Mouse (Mus musculus) lung, postnatal 10 days (tissue): ENCODE measurements around the gene Coa7.

Source experiments
- DNase-seq: peaks from one replicate; pipeline ENCODE4 v3.0.0; 2021

Gene Coa7

GRCm38 (mm10) chr4:108327730-108328484 lies at the start of gene Coa7:
Gene Coa7 (plus strand): TSS chr4:108328140.
- DNase-seq, result peak; percentile 97

- no peak for DNase-seq
These were observed 27.7 kb upstream of the Coa7 start for GRCm38 (mm10) chr4:108300266-108300665.

DNA sequence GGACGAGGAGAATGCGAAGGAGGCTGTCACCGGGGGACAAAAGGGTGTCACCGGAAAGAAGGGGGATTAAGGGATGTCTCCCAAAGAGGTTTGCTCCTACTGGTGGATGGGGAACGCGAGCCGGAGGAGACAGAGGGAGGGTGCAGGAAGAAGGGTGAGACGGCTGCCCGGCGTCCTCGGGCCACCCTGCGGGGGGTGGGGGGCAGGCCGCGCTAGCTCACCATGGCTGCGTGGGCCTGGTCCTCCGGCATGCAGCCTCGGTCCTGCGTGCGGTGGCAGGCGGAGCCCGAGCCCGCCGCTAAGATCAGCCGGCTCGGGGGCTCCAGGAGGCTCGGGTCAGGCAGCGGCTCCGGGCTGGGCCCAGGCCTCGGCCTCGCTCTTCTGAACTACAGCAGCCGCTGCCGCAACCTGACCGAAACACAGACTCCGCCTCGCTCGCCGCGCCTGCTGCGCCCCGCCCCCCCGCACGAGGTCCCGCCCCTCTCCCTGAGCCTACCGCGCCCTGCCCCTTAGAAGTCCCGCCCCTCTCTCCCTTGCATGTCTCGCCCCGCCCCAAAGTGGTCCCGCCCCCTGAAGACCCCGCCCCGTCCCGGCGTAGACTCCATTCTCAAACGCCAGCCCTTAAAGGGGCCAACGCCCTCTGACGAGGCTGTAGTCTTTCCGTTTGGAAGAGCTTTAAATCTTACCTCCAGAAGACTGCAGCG lies 27.1 kb upstream of the Coa7 start, which contains the start of gene Zyg11b:
Gene Zyg11b (minus strand): TSS at position 427 of the 704 bp plus-strand sequence.
- peak; percentile 91 for DNase-seq

GRCm38 (mm10) chr4:108302296-108302890 lies 25.5 kb upstream of the Coa7 start:
- no peak for DNase-seq

DNA sequence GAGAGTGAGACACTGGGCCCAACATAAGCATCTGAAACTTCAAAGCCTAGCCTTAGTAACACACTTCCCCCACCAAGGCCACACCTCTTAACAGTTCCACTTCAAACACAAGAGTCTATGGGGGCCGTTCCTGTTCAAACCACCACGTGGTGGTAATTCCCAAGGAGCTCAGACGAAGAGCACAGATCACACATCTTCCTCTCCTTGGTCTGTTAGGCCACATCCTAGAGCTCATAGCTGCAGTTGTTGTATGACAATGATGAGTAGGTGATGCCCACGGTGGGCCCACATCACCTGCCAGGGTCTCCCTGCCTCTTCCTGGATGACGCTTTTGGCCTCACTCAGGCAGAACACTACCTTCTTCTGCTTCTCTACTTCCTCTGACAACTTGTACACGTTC lies 17.2 kb upstream of the Coa7 start:
- DNase-seq, result no peak

GRCm38 (mm10) chr4:108314041-108314440 lies 13.9 kb upstream of the Coa7 start:
- no peak for DNase-seq

DNA sequence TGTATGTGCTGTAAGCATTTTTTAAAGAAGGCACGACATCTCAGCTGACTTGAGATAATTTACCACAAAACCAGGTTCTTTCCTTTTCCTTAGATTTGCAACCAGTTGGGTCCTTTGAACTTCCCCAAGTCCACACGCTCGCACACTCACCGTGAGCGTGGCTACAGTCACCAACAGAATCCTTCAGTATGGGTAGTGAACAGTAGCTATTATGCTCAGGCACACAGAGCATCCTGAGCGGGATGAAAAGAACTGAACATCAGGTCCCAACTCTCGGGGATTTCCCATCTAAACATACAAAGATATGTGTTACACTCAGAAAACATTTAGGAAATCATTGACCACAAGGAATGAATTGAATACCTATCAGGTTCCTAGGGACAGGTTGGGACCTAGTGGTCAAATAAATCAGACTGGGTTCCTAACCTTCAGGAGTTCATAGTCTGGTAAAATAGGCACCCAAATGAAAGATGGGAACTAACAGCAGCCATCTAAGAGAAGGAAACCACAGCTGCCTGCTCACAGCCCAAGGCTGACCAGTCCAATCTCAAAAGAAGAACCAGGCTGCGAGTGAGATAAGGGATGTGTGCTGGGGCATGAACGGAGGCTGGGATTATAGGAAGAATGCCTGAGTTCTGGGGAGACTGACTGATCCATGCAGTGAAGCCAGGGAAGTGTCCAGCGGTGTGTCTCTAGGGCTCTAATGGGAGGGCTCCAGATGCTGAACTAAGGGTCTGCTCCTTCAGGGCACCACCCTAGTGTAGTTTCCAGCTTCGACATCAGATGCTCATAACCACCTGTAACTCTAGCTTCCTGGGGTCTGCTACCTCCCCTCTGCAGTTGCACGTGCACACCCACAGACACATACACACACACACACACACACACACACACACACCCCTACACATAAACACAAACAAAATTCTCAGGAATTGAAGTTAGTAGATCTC lies 10.0 kb upstream of the Coa7 start:
- DNase-seq, result no peak

- peak; percentile 43 for DNase-seq
These were observed 9.0 kb upstream of the Coa7 start for GRCm38 (mm10) chr4:108318649-108319615.

DNA sequence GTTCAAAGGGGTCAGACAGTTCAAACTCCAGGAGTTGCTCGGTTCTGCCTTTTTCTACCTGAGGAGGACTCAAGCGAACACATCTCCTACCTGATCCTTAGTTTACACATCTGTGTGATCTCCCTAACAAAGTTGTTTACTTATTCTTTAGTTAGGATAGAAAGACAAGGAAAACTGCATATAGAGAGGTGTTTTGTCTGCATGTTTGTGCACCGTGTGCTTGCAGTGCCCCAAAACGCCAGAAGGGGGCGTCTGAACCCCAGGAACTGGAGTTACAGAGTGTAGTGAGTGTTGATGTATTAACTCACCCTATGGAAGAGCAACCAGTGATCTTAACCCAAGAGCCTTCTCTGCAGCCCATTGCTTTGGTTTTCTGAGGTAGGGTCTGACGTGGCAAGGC lies 8.2 kb upstream of the Coa7 start:
- DNase-seq, result no peak

GRCm38 (mm10) chr4:108320627-108321380 lies 7.1 kb upstream of the Coa7 start:
- peak; percentile 59 for DNase-seq

DNA sequence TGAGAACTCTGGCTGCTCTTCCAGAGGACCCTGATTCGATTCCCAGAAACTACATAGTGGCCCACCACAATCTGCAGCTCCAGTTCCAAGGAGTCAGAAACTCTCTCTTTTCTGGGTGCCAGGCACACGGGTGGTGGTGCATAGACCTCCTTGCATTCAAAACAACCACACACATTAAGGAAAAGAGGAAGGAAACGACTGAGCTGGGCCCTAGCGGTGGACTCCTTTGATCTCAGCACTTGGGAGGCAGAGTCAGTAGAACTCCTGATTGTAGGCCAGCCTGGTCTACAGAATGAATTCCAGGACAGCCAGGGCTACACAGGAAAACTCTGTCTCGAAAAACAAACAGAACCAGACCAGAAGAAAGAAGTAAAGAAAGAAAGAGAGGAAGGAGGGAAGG lies 4.4 kb upstream of the Coa7 start:
- no peak for DNase-seq

- peak; percentile 41 for DNase-seq
These were observed 815 bp upstream of the Coa7 start for GRCm38 (mm10) chr4:108327071-108327579.

DNA sequence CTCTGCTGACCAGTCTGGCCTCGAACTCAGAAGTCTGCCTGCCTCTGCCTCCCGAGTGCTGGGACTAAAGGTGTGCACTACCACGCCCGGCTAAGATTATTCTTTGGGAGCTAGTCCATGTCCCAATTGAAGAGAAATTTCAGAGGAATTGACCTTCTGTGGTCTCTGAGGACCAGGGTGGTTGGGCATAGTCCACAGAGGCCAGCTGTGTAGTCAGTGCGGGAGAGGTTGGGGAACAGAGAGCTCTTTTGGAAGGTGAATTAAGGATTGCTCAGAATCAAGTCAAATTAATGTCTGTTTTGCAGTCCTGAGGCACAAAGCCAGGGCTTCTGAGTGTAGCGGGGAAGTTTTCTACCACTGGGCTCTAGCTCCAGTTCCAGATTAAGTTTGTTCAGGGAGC lies 1.9 kb downstream of the Coa7 start:
- no peak for DNase-seq

DNA sequence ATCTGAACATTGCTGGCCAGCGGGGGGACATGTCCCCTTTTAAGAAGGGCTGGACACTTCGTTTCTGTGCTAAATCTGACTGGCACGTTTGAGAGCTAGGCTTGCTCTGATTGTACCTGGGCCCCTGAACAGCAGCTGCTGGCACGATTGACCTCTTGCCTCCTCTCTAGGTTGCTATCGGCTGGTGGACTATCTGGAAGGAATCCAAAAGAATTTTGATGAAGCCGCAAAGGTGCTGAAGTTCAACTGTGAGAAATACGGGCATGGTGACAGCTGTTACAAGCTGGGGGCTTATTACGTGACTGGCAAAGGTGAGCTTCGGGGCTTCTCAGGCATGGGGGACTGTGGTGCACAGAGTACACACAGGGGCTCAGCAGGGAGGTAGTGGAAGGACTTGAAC lies 4.1 kb downstream of the Coa7 start:
- DNase-seq, result no peak

- DNase-seq, result peak; percentile 30
These were observed 7.5 kb downstream of the Coa7 start for GRCm38 (mm10) chr4:108335413-108335812.

DNA sequence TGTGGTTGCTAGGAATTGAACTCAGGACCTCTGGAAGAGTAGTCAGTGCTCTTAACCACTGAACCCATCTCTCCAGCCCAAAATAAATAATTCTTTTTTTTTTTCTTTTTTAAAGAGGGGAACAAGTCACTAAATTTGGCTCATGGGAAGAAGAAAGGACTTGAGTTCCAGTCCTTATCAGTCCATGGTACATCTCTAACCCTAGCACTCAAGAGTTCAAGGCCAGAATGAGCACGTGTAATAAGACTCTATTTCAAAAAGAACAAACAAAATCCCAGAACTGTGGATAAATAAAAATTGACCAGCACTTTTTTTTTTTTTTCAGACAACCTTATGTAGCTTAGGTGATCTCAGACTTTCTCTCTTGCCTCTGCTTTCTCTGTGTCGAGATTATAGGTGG lies 8.8 kb downstream of the Coa7 start:
- DNase-seq, result no peak

DNA sequence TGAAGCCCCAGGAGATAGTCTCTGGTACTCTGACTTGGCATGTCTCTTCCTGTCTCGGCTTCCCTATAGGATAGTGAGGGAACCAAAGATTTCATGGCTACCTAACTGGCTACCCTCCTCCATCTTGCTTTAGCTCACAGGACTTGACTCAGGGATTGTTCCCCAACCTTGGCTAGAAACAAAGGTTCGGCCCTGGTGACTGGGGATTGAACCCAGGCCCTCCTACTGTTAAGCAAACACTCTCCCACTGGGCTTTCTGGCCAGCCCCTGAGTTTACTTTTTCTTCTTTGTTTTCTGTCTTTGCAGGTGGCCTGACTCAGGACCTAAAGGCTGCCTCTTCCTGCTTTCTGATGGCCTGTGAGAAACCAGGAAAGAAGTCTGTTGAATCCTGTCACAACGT lies 9.9 kb downstream of the Coa7 start:
- DNase-seq, result no peak

GRCm38 (mm10) chr4:108338321-108338733 lies 10.4 kb downstream of the Coa7 start:
- DNase-seq, result no peak

GRCm38 (mm10) chr4:108338811-108339210 lies 10.9 kb downstream of the Coa7 start:
- no peak for DNase-seq

GRCm38 (mm10) chr4:108339277-108339690 lies 11.3 kb downstream of the Coa7 start:
- peak; percentile 79 for DNase-seq
